In genomic region chr10:84940356-84940755, GRCm38 (mm10) we compare ENCODE assay signal across 27 mouse cellular contexts.
"Had no signal": no experiment of that assay in that cellular context is flagged by ENCODE, and none has a peak within 500 bp of the region (broad histone marks: within the 10 kb centered on the region; RNA-seq: fewer than 3 reads in every experiment).

No protein-coding gene starts in this region.

- H3K4me3 ChIP-seq: limb, embryonic 10.5 days; limb, embryonic 12.5 days; limb, embryonic 13.5 days; limb, embryonic 15.5 days; liver, embryonic 12.5 days; liver, embryonic 13.5 days; liver, embryonic 15.5 days; lung, embryonic 15.5 days; megakaryocyte, embryonic 14.5 days; midbrain, embryonic 10.5 days; midbrain, embryonic 12.5 days; midbrain, embryonic 13.5 days; midbrain, embryonic 15.5 days; myocyte had no signal

- H3K27ac ChIP-seq: limb, embryonic 10.5 days; limb, embryonic 12.5 days; limb, embryonic 13.5 days; limb, embryonic 15.5 days; liver, embryonic 12.5 days; liver, embryonic 13.5 days; liver, embryonic 14.5 days; liver, embryonic 15.5 days; lung, embryonic 15.5 days; macrophage; midbrain, embryonic 10.5 days; midbrain, embryonic 12.5 days; midbrain, embryonic 13.5 days; midbrain, embryonic 15.5 days had no signal

- DNase-seq: left cerebral cortex, postnatal 4 days; liver; liver, embryonic 13.5 days; liver, postnatal 0 days; lung, adult 18-20 months; lung, adult 2 months; lung, embryonic 14.5 days; lung, postnatal 10 days; lung, postnatal 14 days; lung, postnatal 36 days; lung, postnatal 4 days; midbrain, embryonic 14.5 days had no signal
